ENCODE assay signal across 8 mouse cellular contexts in genomic region chr7:74423928-74424850, GRCm38 (mm10).
DNase-seq lines count a peak whose midpoint lies in the region; ATAC-seq and TF ChIP-seq lines count a peak whose summit lies in the region.

No protein-coding gene starts in this region.

- peak; percentile 75 for ATAC-seq in kidney, embryonic 14.5 days (ENCODE audit: low FRiP score, low TSS enrichment)
- no peak for ATAC-seq in midbrain, postnatal 0 days (ENCODE audit: low FRiP score)
- no peak for ATAC-seq in activated CD4-positive, CD25-positive, alpha-beta regulatory T cell, adult 4 months

- TF ChIP-seq POLR2A in cortical plate, adult 2 months (IDR thresholded peaks at IDR 0.05; ENCODE audit: extremely low read depth, insufficient read depth, low read length), result no peak

- no peak overlapping the region for H3K4me2 ChIP-seq in kidney, embryonic 14.5 days (replicated peaks; ENCODE audit: low read depth, low read length)
- no peak overlapping the region for H3K4me2 ChIP-seq in midbrain, postnatal 0 days (ENCODE audit: low read depth, low read length, poor library complexity, severe bottlenecking)

- no peaks in the 10 kb centered on the region for H3K36me3 ChIP-seq in kidney, embryonic 14.5 days (ENCODE audit: control insufficient read depth, insufficient read depth, low read length)
- no peaks in the 10 kb centered on the region for H3K36me3 ChIP-seq in midbrain, postnatal 0 days (ENCODE audit: insufficient read depth, low read length)

- DNase-seq in gastrocnemius, adult 18-20 months (ENCODE audit: low spot score), result peak; percentile 32
- no peak for DNase-seq in gastrocnemius, postnatal 25 days
- peak; percentile 26 for DNase-seq in CD4-positive helper T cell, adult 2 months (ENCODE audit: low read depth, low spot score)
- DNase-seq in midbrain, postnatal 0 days (ENCODE audit: low spot score), result peak; percentile 33
- no peak for DNase-seq in left cerebral cortex, postnatal 36 days (ENCODE audit: low spot score in 2 of 2)

- intact Hi-C loops in left cerebral cortex, postnatal 36 days (cut with DNase I), result loop anchor here (5.0 kb wide), 2 partner anchors 47 to 128 kb away; partner anchors contain the start of gene Slco3a1

- no peaks in the 10 kb centered on the region for H3K9me3 ChIP-seq in kidney, embryonic 14.5 days (ENCODE audit: control insufficient read depth, low read length)
- H3K9me3 ChIP-seq in midbrain, postnatal 0 days (ENCODE audit: low read length), result no peaks in the 10 kb centered on the region

- no peak overlapping the region for H3K27ac ChIP-seq in cortical plate, adult 2 months (ENCODE audit: insufficient read depth, low read length)
- peak overlapping the region; percentile 0; the same call in 1 of the 2 replicates for H3K27ac ChIP-seq in kidney, embryonic 14.5 days (ENCODE audit: low read depth, low read length)
- H3K27ac ChIP-seq in midbrain, postnatal 0 days (ENCODE audit: low read depth, low read length), result no peak overlapping the region

- 0 out of 2 replicates have a peak, but pooled peaks cover 3% of the 10 kb centered on the region for H3K27me3 ChIP-seq in kidney, embryonic 14.5 days (ENCODE audit: control insufficient read depth, insufficient read depth, low read length)
- H3K27me3 ChIP-seq in midbrain, postnatal 0 days (ENCODE audit: insufficient read depth, low read length), result no peaks in the 10 kb centered on the region

- H3K4me3 ChIP-seq in cortical plate, adult 2 months (ENCODE audit: insufficient read depth, low read length), result no peak overlapping the region
- H3K4me3 ChIP-seq in kidney, embryonic 14.5 days (ENCODE audit: low read length), result no peak overlapping the region
- no peak overlapping the region for H3K4me3 ChIP-seq in midbrain, postnatal 0 days (ENCODE audit: low read depth, low read length)

- no peak overlapping the region for H3K9ac ChIP-seq in kidney, embryonic 14.5 days (ENCODE audit: low read depth, low read length)
- no peak overlapping the region for H3K9ac ChIP-seq in midbrain, postnatal 0 days (replicated peaks; ENCODE audit: low read length, poor library complexity, severe bottlenecking)

- 0 out of 2 replicates have a peak, but pooled peaks cover 4% of the 10 kb centered on the region for H3K4me1 ChIP-seq in cortical plate, adult 2 months (ENCODE audit: control insufficient read depth, insufficient read depth, low read length)
- peaks cover 19% of the 10 kb centered on the region; the same call in 1 of the 2 replicates for H3K4me1 ChIP-seq in kidney, embryonic 14.5 days (ENCODE audit: control insufficient read depth, insufficient read depth, low read length)
- peaks cover 12% of the 10 kb centered on the region for H3K4me1 ChIP-seq in midbrain, postnatal 0 days (ENCODE audit: insufficient read depth, low read length)

- 22% methylated on average over 9 of the region's 9 CpGs for WGBS in kidney, embryonic 14.5 days
- WGBS in midbrain, postnatal 0 days, result 49% methylated on average over 9 of the region's 9 CpGs

- peak; percentile 46 for TF ChIP-seq CTCF in cortical plate, adult 2 months (IDR thresholded peaks at IDR 0.05; ENCODE audit: extremely low read depth, insufficient read depth, low read length)
- peak; percentile 52 for TF ChIP-seq CTCF in midbrain, postnatal 0 days (IDR thresholded peaks at IDR 0.05)

Comparison
In these comparisons a context has a peak if more than half of its experiments do, and no peak if none do; other contexts are left out.
1. DNase-seq: peak in gastrocnemius, adult 18-20 months (single experiment), CD4-positive helper T cell, adult 2 months (single experiment) and midbrain, postnatal 0 days (single experiment); none in gastrocnemius, postnatal 25 days (single experiment) and left cerebral cortex, postnatal 36 days (0 of 2).